Mouse (Mus musculus) embryonic fibroblast, embryonic 13.5 days (primary cell): ENCODE data around the gene Acp5. TPM values are rescaled to one million over a fixed set of nuclear protein-coding genes. Genes with fewer than 3 reads are reported as not detected.
A peak's percentile ranks its signal among the peaks of the same experiment; 100 is the strongest.

Experiments
- H3K27ac ChIP-seq: 2 replicates; pipeline ENCODE4 v1.5.1; 2012; ENCODE audit warnings: low read length, control low read depth, inconsistent platforms; ENCODE audit not compliant: insufficient read depth
- H3K4me1 ChIP-seq: 2 replicates; pipeline ENCODE4 v1.6.1; 2011; ENCODE audit warnings: low read length; ENCODE audit not compliant: control insufficient read depth, insufficient read depth
- H3K4me3 ChIP-seq: 2 replicates; pipeline ENCODE4 v1.5.1; 2011; ENCODE audit warnings: mild to moderate bottlenecking, control low read depth, low read length; ENCODE audit not compliant: insufficient read depth
- CTCF ChIP-seq: IDR thresholded peaks from 2 replicates; pipeline ENCODE4 v1.5.1; 2011; ENCODE audit warnings: mild to moderate bottlenecking, control low read depth, low read length, moderate library complexity, borderline replicate concordance; ENCODE audit not compliant: insufficient read depth
- POLR2A ChIP-seq: IDR thresholded peaks from 2 replicates; pipeline ENCODE4 v1.6.1; 2011; ENCODE audit warnings: low read depth, mild to moderate bottlenecking, control low read depth, low read length, moderate library complexity
- polyA plus RNA-seq: library from polyadenylated mRNA; stranded (reverse); fragments of >200 nt; gene quantifications from 2 replicates; pipeline ENCODE4 v1.2.4, GENCODE M21; 2011; ENCODE audit warnings: low read depth; ENCODE audit not compliant: missing spikeins, insufficient read length

Gene Acp5
- polyA plus RNA-seq, result 3.7 and 5.2 TPM in 2 replicates

DNA sequence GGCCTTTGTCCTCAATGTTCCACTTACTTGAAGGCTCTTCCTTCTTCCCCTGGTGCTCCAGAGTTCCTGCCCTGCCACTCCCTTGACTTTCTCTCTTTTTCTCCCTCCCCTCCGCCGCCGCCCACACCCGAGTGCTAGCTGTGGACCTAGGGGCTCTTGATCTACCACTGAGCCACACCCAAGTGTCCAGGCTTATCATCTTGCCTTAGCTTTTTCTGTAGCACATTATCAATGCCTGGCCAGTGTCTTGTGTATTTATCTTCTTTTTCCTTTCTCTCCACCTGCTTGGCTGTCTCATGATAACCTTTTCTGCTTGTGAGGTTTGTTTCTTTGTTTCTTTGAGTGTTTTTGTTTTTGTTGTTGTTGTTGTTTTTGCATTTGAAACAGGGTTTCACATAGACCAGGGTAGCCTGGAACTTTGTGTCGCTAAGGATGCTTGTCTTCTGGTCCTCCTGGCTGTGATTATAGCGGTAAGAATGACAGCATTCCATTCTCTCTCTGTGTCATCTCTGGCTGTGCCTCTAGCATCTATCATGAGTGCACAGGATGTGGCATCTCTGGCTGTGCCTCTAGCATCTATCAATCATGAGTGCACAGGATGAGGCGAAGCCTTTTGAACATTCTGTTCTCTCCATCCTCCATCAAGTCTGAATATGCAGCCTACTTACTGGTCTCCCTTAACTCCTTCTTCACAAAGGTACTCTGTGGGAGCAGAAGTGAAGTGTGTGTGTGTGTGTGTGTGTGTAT is at the start of gene Acp5:
Gene Acp5, minus strand, starts transcription at position 68 of the 747 bp plus-strand sequence.
- TF ChIP-seq POLR2A, result no peak
- TF ChIP-seq CTCF, result no peak
- no peaks in the 10 kb centered on the region for H3K4me1 ChIP-seq
- no peak within 1 kb of the TSS for H3K4me3 ChIP-seq
- H3K27ac ChIP-seq, result no peak within 1 kb of the TSS

GRCm38 (mm10) chr9:22172318-22172717 is 36.8 kb upstream of the Acp5 start:
- Histone ChIP-seq H3K27ac (no peak overlapping the region), H3K4me3 (no peak overlapping the region), H3K4me1 (no peaks in the 10 kb centered on the region)
- TF ChIP-seq POLR2A (no peak), CTCF (no peak)

GRCm38 (mm10) chr9:22169327-22169726 is 33.8 kb upstream of the Acp5 start:
- no peak for TF ChIP-seq POLR2A
- TF ChIP-seq CTCF, result no peak
- Histone ChIP-seq H3K27ac (no peak overlapping the region), H3K4me1 (no peaks in the 10 kb centered on the region), H3K4me3 (no peak overlapping the region)

DNA sequence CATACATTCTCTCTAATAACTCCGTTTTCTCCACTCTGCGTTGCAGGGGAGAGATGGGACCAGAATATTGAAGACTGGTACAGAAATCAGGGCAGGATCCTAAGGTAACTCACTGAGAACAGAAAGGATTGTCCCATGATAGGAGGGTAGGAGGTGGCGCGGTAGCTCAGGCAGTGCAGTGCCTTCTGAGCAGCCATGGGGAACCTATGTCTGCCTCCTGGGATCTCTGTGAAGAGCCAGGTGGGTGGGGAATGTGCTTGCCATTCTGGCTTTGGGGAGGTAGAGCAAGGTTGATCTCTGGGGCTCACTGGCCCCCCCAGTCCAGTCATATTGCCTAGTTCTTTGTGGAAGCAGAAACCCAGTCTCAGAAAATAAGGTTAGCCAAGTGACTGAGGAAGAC is 32.2 kb upstream of the Acp5 start:
- no peak overlapping the region for H3K4me3 ChIP-seq
- TF ChIP-seq POLR2A (no peak), CTCF (no peak)
- no peak overlapping the region for H3K27ac ChIP-seq

GRCm38 (mm10) chr9:22166686-22167085 is 31.2 kb upstream of the Acp5 start:
- Histone ChIP-seq H3K27ac (no peak overlapping the region), H3K4me3 (no peak overlapping the region), H3K4me1 (no peaks in the 10 kb centered on the region)
- TF ChIP-seq POLR2A, result no peak
- no peak for TF ChIP-seq CTCF

More for the DNA sequence above, 32.2 kb upstream of the Acp5 start:
- H3K4me1 ChIP-seq, result no peaks in the 10 kb centered on the region

- Histone ChIP-seq H3K4me3 (no peak overlapping the region), H3K4me1 (no peaks in the 10 kb centered on the region), H3K27ac (no peak overlapping the region)
- TF ChIP-seq POLR2A (no peak), CTCF (no peak)
Measured at GRCm38 (mm10) chr9:22165964-22166363, 30.5 kb upstream of the Acp5 start.

- Histone ChIP-seq H3K27ac (no peak overlapping the region), H3K4me3 (peak overlapping the region; percentile 57), H3K4me1 (no peaks in the 10 kb centered on the region)
- TF ChIP-seq CTCF, result no peak
- peak; percentile 59 for TF ChIP-seq POLR2A
Measured at GRCm38 (mm10) chr9:22164711-22165668, 29.5 kb upstream of the Acp5 start.

DNA sequence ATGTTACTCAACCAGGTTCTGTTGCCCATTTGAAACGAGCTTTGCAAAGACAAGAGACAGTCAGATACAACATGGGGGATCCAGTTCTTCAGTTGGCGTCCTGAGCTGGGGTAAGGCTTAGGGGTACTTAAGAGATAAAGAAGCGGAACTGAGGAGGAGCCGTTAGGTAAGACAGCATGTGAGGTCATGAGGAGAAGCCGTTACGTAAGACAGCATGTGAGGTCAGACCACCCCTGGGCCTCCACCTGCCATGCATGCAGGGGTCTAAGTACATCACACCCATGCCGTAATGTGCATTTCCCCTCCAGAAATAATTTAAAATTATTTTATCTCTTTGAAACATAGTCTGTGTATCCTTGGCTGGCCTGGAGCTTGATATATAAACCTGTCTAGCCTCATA is 27.4 kb upstream of the Acp5 start:
- Histone ChIP-seq H3K27ac (no peak overlapping the region), H3K4me1 (no peaks in the 10 kb centered on the region), H3K4me3 (no peak overlapping the region)
- TF ChIP-seq POLR2A (no peak), CTCF (no peak)

- Histone ChIP-seq H3K27ac (no peak overlapping the region), H3K4me1 (no peaks in the 10 kb centered on the region), H3K4me3 (no peak overlapping the region)
- TF ChIP-seq POLR2A (no peak), CTCF (no peak)
Measured at GRCm38 (mm10) chr9:22162305-22162704, 26.8 kb upstream of the Acp5 start.
